Mouse (Mus musculus) left cerebral cortex, adult 9 months (tissue): ENCODE data around the gene Dact2.

Source experiments
- DNase-seq, 2 experiments: peaks; one replicate each; pipeline ENCODE4 v3.0.0; 2022; ENCODE audit warnings: low spot score in 2 of 2

Dact2 gene

DNA sequence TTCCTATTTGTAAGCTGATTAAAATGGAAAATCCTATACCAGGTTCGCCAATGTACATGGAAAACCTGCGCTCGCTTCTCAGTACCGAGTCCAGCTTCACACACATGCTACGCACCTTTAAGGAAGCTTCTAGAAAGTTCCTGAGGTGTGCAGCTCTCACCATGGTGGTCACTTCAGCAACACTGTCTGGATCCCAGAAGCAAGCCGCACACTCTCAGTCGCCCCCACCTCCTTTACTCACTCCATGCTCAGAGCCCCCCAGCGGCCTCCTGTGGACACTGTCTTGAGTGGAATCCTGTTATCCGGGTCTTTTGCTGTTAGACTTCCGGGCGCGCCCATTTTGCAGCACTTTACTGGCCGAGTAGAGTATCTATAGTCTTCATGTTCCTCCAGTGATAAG, at the start of gene Dact2:
Dact2 (minus strand) TSS at position 244 of the 400 bp plus-strand sequence.
- peak in 1 of 2 experiments; percentile 82 for DNase-seq

DNA sequence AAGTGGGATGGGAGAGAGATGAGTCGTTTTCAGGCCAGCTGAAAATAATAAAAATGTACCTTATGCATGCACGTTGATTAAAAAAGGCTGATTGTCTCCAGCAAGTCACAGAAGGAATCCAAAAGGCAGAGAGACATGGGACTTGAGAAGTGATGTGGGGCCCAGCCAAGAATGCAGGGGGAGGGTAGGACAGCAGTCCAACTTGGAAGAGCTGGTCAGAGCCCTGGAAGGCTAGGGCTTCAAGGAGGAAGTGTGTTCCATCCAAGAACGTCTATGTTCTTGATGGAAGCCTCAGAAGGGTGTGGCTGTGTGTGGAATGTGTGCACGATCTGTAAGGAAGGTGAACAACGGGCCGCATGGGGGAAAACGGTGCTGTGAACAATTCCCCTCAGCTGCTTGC, 48.4 kb upstream of the Dact2 start:
- no peak for DNase-seq

DNA sequence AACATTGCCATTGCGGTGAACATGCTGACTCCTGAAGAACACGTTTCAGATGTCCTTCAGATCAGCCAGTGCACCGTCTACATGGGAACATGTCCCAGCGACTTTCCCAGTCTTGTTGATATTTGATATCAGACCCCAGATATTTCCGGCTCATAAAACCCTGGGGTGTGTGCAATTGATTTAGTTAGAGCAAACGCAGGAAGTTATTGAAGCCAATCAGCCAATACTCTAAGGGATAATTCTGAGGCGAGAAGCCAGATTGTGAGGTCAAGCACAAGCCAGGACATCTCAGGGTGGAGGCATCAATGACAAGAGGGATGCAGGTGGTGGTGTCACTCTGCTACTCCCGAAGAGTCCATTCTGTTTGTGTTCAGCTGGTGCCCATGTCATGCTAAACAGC, 46.3 kb upstream of the Dact2 start:
- DNase-seq, result no peak

DNA sequence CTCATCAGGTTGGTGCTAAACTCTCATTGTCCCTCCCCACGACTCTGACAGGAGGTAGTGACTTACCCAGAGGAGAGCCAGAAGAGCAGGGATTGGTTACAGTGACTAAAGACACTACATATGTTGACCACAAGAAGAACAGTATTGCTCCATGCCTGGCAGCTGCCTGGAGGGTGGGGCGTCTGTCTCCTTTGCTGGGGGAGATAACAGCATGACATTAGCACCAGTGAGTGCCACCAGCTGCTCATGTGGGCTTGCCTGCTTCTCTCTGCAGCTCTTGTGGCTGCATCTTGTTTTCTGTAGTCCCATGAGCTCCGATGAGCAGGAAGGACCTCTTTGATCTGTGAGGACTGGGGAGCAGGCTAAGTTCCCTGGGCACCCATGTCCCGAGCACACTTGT, 45.5 kb upstream of the Dact2 start:
- DNase-seq, result no peak

DNA sequence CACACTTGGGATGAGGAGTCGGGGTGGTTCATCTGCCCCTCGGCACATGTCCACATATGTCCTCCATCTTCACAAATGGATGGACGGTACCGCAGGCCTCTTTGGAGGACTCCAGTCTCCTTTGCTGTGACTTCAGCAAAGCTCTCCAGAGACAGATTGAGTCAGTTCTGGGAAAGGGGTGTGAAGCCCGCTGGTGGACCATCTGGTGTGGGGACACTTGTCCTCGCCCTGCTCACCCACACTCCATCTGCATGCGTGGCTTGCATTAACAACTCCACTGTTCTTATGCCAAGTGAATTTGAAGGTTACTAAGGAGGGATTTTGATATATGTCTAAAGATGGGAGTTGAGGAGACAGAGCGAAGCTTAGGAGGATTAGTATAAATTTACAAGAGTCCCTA, 43.8 kb upstream of the Dact2 start:
- DNase-seq, result peak; percentile 62 to 88

DNA sequence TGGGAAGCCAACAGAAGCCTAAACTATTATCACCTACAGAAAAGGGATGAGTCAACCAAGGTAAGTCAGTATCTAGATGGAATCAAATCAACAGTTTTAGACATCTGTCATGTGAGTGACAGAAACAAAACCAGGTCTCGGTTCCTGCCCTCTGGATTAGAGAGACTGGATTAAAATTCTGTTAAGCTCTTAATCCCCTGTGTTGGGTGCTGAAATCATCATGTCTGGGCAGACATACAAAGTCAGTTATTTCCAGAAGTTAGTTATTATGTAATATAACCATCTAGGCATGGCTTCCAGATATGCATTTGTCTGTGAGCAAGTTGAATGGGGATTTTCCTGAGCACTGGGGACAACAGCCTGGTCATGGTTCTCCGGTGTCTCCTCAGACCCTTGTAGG, 42.2 kb upstream of the Dact2 start:
- no peak for DNase-seq

DNA sequence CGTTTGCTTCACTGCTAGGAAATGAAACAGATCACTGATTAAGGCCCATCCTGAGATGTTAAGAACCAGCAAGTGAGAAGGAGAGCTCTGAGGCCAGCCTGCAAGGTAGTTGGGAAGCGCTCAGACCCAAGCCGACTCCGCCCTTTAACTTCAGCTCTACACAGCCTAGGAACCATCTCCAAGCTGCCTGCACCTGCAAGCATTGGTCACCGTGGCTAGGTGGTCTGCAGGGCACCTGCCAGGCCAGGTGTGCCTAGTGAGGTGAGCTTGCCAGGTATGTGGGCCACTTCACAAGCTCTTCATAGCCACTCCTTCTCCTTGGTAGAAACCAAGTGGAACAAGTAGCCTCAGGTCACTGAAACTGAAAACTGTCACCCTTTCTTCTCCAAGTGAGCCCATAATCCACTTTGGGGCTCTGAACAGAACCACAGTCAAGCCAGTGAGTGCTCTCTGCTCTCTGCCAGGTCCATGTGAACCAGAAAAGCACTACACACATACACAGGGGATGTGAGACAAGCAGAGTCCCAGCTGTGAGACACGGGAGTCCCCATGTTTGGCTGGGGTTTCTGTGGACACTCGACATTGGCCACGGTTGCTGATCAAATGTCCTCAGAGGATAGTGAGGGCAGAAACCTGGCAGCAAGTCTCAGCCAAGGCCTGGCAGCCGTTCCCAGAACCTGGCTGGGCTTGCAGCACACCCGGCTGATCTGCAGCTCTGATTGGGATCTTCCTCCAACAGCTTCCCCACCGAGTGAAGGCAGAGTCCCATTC, 40.3 kb upstream of the Dact2 start:
- no peak for DNase-seq

DNA sequence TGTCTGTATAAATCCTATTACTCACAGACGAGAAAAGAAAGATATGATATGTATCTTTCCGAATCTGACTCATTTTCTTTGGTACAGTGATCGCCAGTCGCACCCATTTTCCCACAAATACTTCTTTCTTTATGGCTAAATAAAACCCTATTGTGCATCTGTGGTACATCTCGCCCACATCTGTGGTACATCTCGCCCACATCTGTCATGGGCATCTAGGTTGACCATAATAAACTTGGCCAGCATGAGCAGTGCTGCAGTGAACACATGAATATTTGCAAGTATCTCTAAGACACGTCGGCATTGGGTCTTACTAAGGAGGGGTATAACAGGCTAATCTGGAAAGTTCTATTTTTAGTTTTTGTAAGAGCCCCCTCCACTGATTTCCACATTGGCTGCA, 38.5 kb upstream of the Dact2 start:
- peak in 1 of 2 experiments; percentile 25 for DNase-seq

DNA sequence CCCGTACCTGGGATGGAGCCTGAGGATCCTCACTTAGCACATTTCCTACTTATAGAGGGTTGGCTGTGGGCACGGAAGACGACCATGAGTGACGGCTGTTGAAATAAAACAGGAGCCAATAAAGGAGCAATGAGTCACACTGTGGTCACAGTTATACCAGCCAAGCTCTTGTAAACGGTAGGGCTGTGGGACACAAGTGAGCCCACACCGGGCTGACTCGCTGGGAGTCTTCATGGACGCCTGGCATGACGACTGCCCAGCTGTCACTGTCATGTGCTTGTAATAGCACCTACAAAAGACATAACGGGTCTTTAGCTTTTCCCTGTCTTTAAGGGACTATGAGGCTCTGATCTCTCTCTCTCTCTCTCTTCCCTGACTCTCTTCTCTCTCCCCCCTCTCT, 35.9 kb upstream of the Dact2 start:
- DNase-seq, result no peak

DNA sequence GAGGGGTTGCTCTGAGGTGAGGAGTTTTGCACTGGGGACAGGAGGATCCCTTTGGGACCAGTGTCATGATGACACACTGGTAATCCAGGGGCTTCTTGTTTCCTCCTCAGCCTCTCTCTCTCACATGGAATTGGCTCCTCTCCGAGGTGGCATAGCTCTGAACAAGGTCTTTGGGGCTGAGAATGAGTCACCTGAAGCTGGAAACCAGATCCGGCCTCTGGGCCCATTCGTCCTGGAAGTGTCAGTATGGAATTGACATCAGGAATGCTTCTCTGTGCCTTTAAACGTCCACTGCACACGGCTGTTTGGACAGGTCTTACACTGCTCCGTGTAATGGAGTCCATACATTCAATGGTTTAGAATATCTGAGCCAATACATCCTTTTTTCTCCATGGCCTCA, 33.0 kb upstream of the Dact2 start:
- DNase-seq, result no peak

DNA sequence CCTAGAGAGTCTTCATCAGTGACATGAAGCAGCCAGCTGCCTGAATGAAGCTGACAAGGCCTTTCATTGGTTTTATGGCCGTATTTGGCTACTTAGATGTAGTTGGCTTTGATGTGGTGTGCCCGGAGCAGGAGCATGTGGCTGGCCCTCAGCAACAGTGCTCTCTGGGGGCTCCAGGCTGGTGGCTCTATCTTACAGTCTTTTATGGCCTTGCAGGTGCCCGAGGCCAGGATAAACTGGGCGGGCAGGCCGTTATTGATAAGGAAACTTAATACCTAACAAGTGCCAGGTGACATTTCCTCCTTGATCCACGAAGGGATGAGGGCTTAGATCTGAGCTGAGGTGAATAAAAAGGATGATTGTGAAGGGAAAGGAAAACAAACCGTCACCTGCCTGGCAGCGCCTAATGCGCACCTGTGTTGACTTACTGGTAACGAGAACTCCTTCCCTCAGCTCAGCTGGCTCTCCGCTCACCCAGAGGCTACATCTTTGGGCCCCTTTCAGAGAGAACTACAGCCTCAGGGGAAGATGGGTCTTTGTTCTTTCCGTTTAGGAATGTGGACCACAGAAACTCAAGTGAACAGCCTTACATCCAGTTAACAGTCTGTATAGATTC, 30.8 kb upstream of the Dact2 start:
- DNase-seq, result no peak

DNA sequence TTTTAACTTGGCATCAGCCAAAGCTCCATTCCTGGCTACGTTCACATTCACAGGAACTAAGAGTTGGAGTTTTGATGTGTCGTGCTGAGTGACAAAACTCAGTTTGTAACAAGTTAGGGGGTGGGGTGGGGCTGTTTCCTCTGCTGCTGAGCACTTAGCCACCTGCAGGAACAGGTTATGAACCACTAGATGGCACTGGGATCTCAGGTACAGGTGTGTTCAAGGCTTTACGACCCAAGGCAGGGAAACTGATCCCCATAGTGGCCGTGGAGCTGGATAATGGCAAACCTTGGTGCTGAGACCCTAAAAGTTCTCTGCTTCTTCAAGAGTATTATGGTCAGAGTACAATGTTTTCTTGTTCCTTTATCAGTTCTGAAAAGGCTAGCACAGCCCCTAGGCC, 29.6 kb upstream of the Dact2 start:
- DNase-seq, result no peak

DNA sequence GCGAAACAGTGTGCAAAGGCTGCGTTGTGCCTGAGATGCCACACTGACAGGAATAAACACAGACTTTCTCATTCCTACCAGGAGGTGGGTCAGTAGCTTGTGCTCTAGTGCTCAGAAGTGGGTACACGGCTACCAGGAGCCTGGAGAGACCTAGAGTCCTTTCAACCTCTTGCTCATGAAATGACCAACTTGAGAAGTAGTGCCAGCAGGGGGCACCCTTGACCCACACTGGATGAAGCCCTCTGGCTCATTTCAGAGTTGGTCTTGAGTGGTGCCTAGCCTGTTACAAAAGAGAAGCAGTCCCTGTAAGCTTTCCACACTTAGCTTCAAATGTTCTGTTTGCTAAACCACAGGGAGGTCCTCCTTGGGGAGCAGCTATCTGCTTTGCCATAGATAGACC, 28.5 kb upstream of the Dact2 start:
- DNase-seq, result peak in 1 of 2 experiments; percentile 86

DNA sequence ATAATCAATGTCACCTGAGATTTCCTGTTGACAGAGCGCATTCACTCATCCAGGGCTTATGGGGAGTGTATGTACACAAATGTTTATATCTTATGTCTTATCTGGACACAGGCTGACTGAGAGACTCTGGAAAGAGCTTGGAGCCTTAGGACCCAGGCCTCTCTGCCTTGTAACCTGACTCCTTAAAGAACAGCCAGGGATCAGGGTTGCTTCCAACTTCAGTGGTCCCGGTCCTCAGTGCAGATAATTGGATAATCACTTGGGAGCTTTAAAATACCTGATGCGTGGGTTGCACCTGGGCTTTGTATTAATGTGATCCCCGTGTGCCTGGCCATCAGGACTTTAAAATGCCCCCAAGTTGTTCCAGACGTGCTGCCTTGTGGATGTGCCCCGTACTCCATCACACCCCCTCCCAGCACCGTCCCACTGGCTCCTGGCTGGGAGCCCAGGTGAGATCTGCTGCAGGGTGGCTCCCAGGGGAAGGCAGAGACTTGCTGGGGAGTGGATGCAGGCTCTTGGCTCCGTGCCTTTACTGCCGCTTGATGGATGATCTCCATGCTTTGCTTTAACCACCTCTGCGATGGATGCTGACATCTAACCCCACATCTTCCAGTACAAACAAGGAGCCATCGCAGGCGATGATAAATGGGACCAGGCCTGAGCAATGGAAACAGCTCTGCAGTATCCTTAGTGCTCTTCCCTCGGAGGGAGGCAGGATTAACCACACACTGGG, 26.8 kb upstream of the Dact2 start:
- no peak for DNase-seq

DNA sequence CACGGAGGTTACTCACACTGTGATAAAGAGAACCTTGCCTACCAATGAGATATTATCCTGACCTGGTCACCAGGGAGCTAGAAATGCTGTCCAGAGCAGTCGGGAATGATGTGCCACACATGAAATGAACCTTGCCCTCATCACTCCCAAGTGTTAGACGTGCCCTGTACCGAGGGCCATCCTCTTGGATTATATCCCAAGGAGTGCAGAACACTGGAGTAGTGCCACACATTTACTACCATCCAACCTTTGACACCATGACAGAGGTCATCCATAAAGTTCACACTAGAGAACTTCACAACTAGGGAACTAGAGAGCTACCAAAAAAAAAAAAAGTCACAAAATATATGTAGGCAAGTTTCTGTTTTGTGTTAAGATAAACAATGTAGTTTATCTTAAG, 24.3 kb upstream of the Dact2 start:
- DNase-seq, result no peak

DNA sequence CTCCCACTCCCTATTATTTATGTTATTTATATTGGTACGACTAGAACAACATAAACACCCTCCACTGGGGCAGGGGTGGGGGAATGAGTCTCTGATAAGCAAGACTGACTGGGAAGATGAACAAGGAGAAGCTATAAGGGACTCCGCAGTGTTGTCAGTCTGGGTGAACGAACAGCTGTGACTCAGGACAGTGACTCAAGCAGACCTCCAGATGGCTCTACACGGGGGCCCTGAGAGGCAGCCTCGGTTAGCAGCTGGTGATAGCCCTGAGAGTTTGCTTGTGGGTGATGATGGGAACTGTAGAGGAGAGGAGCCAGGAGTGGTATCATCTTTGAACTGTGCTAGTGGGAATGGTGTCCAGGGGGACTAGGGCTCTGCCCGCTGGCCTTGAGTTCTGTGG, 23.5 kb upstream of the Dact2 start:
- no peak for DNase-seq

DNA sequence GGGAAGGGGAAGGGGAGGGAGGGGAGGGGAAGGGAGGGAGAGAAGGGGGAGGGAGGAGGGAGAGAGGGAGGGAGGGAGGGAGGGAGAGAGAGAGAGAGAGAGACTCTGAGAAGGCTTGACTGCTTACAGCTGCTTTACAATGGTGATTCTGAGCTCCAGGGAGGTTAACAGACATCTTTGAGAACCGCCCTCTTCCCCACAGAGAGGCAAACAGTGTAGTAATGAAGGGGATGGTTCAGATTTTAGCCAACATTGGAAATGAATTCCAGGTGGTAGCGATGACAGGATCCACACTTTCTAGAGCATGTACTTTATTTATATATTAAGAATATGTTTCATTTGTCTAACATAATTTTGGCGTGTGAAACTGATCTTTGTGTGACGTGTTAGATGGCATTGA, 22.7 kb upstream of the Dact2 start:
- no peak for DNase-seq

DNA sequence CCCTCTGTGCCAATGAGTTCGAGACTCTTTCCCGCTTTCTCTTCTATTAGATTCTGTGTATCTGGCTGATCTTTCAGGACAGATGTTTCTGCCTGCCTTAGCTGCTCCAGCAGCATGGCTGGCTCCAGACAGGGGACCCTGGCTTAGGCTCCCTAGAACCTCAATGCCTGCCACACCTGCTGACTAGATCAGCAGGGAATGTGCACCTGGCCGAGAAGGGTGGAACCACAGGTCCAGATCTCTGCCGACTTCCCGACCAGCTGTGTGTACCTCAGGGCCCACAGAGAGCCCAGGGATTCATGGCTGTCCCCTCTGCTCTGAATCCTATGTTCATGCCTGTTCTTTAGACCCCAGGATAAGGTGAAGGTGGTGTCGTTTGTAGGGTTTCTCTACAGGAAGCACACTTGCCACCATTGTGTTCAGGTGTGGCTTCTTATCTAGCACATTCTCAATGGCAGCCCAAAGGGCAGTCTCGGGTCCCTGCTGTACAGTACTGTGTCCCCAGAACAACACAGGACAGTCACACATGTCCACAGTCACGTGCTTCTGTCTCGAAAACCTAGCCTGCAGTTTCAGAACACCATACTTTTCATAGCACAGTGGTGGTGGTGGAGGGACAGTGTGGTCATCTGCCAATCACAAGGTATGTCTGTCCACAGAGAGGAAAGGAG, 22.0 kb upstream of the Dact2 start:
- no peak for DNase-seq

DNA sequence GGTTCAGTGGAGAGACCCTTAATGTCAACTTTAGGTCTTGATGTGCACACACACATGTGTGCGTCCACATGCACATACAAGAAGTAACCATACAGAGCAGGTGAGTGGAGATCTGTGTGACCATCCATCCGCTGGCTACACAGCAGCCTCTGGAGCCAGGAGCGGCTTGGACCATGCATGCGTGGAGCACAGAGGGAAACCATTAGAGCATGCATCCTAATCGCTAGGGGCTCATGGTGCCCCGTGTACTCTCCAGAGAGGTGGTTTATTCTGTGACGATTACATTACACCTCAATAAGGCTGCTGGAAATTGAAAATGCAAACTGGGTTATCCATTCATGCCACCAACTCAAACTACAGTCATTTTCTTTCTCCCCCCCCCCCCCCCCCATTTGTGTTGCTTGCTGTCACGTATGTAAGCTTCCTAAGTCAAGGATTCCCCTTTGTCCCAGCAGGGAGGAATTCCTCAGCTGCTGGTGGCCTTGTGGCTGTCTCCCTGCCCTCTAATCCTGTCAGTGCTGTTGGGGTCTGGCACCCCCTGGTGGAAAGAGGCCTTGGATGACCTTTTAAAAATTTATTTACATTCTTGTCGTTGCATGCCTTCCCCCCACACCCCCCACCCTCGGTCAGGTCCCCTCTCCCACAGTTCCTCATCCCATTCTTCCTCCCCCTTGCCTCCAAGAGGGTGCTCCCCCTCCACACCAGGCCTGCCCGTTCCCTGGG, 17.9 kb upstream of the Dact2 start:
- no peak for DNase-seq

DNA sequence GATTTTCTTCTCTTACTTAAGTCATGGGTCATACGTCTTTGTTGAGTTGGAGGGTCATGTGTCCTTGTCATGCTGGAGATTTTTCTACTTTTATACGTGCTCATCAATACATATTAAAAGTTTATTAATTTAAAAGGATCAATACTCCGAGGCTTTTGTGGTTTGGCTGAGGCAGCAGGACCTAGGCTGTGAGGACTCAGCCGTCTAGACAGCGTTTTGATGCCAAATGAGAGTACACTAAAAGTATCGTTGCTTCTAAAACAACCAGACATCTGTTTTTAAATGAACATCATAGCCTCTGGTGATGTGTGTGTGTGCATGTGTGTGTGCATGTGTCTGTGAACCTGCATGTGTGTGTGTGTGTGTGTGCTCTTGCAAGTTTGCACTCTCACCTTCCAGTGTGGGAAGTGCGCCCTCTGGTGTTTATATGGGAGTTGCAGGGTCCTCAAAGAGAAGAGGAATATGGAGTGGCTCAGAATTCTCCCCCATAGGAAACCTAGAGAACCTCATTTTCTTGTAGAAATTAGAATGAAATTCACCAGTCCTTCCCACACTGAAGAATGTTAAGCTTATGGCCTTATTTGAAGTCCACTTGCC, 16.6 kb upstream of the Dact2 start:
- peak in 1 of 2 experiments; percentile 80 for DNase-seq

DNA sequence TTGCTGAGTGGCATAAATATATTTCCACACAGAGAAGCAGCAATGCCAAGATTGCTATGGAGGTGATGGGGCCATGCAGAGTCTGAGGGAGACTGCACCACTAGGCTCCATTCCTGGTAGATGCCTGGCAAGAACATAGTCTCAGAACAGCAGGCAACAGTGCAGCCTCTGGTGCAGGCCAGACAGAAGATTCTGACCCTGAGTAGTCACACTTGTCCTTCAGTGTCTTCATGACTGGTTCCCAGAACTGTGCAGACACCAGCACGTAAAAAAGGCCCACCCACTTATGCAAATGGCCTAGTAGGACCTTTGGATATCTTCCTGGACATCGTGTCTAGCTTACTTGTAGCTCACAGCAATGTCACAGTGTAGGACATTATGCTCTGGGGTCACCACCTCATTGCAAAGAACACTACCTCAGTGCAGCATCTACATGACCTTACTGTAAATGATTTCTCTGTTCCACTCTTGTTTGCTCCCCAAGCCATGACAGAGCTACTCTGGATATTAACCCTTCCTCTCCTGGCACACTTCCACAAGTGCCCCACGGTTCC, 9.9 kb upstream of the Dact2 start:
- DNase-seq, result no peak
